Mouse (Mus musculus) megakaryocyte, adult 5-6 weeks (primary cell): ENCODE results near the gene St6galnac3. TPM values are rescaled to one million over a fixed set of nuclear protein-coding genes. Genes with fewer than 3 reads are reported as not detected.
A peak's percentile ranks its signal among the peaks of the same experiment; 100 is the strongest.

Experiments used
- ATAC-seq: 2 replicates; pipeline ENCODE4 v1.8.0; 2016; ENCODE audit warnings: mild to moderate bottlenecking, inconsistent platforms; ENCODE audit not compliant: poor library complexity, severe bottlenecking
- total RNA-seq, 2 experiments: library from RNA; stranded (forward) in 1 of 2; stranded (reverse) in 1 of 2; fragments of 153-499, 151-499 nt in 1 of 2; fragments of 221-1000, 200-1000 nt in 1 of 2; gene quantifications; 2 replicates each; pipeline versions ENCODE4 v1.2.3 to v1.2.4; 2015 to 2017

Gene St6galnac3
- total RNA-seq, 2 experiments from 2014 or later = 0.16 to 0.18 TPM

DNA sequence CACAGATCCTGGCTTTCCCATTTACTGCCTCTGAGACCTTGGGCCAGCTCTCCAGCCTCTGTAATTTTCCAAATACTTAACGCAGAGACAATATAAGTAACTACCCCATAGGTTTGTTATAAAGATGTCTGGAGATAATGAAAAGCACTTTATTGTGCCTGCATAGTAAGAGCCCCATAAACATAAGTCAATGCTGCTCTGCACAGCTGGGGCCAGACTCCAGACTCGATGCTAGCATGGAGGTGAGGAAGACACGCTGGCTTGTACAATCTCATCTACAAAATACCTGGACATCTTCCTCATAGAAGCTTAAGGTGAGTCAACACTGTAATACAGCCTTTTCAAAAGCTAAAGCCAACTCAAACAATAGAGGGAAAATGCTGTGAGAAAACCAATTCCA is 473.3 kb downstream of the St6galnac3 start:
- no peak for ATAC-seq

DNA sequence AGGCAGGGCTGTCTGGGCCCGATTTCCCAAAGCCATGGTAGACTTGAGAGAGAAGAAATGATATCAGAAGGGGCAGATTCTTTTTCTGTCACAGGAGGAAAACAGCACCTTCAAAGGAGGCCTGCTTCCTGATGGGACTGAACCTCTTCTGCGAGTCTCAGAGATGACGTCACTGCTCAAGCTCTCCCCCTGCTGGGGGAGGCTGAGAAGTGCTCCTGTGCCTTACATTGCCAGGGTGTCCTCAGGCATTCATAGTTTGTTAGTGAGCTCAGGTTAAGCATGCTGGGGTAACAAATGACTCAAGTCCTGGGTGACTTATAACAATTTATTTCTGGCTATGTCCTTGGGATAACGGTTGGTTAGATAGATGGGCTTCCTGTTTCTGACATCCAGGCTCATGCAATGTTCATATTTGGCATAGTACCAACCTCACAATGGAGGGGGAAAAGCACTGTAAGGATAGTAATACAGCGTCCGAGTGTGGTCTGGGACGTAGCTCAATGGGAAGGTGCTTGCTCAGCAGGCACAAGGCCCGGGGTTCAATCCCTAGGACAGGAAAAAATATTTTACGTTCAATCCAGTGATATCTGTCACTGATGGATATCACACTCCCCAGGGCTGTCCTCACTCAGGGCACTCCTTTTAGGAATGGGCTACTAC is 474.2 kb downstream of the St6galnac3 start:
- ATAC-seq = peak; percentile 95

DNA sequence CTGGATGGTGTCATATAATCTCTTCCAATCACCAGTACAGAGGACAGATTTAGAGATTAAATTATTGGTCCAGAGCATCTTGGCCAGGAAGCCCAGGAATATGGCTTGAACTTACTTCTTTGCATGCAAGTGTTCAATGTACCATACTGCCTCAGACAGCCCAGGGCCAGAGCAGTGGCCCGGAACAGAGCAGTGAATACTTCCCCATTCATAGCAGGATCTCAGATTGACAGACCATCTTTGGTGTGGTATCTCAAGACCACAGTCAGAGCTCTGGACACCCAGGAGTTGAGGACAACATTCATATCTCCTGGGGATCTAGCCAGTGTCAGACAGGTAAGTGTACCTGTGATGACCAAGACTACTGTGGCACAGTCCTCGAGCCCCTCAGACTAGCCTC is 476.1 kb downstream of the St6galnac3 start:
- no peak for ATAC-seq

DNA sequence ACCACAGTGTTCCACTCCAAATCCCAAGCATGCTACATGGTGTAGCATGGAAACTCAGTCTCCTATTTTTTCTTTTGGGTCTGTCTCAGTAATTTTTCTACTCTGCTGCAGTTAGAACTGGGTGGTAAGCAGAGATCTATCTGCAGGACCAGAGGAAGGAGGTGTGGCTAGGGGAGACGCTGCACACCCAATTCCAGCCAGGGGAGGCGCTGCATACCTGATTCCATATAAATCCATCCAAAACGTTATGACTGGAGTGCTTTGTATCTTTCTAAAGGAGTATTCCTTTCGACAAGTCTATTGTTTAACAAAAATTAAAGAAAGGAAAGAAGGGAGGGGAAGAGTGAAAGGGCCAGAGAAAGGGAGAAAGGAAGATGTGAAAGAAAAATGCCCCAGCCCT is 476.9 kb downstream of the St6galnac3 start:
- no peak for ATAC-seq

DNA sequence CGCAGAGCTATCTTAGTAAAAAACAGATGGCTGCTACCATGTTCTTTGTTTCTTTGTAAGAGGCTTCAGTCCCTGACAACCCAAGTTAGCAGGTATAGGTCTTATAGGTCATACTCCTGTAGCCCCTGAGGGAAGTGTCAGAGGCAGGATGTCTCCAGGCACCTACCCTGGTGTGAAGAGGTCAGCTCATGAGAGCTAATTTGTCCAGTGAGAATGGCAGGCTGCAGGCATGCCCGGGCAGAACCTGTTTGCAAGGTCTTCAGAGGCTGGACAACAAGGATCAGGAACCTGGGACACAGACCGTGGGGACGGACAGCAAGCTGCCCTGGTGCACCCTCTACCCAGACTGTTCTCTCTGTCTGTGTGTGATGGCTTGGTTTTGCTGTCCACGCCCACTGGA is 482.4 kb downstream of the St6galnac3 start:
- ATAC-seq = no peak

DNA sequence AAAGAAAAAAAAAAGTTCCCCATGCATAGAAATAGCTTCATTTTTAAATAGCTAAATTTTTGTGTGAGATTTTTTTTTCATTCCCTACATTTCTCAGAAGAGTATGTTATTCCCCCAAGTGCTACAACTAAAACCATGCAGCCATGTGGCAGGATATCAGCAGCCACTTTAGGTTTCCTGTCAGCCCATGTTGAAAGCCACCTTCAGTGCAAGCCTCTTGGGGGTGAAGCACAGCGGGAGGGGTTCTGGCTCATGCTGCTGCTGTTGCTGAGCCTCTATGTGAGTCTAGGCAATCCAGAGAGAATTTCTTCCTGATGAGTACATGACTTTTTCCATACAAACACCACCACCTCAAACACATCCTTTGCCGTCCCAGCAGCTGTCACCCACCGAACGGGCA is 483.8 kb downstream of the St6galnac3 start:
- ATAC-seq = 0 out of 2 replicates have a peak, but pooled peaks have one; percentile 15

DNA sequence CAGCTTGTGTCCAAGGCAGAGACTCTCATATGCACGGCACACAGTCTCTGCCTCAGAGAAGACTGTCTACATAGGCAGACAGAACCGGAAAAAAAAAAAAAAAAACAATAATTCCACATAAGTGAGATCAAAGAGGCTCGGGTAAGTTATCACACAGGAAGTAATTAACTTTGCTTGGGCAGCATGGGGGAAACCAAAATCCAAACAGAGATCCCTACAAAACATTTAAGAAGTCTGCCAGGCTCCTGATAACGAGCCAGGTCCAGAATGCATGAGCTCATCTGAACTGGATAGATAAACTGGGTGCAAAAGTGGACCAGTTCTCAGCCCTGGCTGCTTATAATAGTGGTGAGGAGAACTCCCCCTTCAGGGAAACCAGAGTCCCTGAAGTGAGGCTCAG is 484.6 kb downstream of the St6galnac3 start:
- ATAC-seq = no peak

DNA sequence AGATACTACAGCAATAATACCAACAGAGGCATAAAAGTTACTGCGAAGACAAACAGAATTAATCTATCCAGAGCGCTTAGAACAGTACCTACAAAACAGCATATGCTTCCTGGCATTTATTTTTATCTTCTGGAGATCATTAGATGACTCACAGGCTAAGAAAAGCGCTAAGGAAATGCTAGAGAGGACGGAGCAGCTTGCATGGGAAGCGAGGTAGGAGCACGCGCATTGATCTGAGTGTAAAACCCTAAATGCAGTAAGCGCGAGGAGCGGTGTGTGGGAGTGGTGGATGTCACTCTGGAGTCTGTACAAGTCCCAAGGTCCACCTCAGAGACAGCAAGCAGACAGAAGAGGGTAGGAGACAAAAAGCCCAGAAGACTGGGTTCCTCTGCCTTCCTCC is 486.6 kb downstream of the St6galnac3 start:
- ATAC-seq = no peak

DNA sequence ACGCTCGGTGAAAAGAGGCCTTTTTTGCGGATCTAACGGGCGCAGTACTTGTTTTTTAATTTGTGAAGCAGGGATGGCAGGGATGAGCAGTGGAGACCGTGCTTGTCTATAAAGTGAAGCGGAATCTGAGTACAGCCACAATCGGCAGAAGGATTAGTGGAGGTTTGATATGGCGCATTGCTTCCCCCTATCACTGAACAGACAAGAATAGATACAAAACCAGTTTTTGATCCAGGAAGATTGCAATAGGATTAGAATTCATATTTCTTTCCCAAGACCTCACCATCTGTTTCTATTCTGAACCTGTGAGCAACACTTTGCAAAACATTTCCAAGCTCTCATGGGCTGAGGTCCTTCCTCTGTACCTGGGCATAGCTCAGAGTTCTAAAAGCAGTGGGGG is 488.7 kb downstream of the St6galnac3 start:
- no peak for ATAC-seq

DNA sequence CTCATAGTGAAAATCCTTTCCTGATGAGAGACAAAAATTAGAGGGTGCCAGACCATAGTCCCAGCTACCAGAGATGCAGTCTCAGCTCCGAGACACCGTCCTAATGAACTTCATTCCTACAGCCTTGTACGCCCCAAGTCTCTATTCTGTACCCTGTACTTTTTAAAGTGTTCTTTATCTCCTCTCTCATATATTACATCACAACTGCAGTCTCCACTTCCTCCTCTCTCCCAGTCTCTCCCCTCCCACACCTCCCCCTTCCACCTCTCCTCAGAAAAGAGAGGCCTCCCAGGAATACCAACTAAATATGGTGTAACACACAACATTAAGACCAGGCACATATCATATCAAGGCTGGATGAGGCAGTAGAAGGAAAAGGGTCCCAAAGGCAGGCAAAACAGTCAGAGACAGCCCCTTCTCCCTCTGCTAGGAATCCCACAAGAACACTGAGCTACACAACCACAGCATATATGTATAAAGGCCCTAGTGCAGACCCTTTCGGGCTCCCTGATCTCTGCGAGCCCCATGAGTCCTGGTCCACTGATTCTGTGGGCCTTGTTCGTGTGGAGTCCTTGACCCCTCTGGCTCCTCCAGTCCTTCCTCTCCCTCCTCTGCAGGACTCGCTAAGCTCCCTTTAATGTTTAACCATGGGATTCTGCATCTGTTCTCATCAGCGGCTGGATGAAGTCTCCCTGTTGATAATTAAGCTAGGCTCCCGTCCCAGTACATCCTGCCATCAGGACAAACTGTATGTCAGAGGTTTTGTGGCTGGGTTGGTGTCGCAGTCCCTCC is 502.2 kb downstream of the St6galnac3 start:
- ATAC-seq = no peak

DNA sequence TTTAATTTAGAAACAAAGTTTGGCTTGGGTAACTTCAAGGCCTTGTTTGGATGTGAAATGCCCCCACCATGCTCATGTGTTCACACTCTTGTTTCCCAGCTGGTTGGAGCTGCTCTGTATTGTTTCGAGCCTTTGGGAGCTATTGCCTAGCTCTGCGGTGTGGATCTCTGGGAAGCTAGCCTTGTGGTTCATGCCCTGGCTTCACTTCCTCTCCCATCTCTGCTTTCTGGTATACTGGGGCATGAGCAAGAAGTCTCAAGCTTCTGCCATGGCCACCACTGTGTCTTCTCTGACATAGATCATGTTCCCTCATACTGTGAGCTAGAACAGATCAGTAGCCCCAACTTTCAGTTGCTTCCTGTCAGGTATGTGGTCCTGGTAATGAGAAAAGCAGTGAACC is 505.6 kb downstream of the St6galnac3 start:
- ATAC-seq = peak; percentile 66

DNA sequence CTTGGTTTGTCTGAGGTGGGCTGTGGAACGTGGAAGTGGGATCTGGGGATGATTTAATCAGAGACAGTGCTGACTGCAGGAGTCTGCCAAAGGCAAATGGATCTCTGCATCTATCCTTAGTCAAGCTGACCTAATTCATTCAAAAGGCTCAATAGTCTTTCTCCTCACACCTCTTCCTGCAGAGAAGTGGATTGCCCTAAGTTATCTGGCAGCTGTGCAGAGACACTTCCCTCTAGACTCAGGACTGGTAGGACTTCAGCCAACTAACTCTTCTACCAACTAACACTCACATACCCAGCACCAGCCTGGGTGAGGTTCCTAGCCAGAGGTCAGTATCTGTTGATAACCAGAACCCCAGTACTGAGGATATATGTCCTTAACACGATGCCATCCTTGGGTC is 516.8 kb downstream of the St6galnac3 start:
- ATAC-seq = no peak

DNA sequence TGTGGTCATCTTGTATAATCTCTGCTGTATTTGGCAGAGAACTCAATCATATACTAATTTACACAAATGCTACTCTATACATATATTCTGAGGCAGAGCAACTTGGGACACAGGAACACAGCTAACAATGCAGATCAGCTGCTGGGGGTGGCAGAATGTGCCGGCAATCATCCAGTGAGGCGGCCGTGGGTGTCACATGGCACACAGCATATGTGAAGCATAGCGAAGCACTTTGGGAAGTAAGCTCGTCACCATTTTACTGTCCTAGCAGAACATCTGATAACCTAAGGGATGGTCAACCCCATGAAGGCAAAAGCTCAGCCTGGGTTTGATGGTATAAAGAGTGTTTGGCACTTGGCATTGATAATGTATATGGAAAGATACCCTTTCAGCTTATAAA is 520.9 kb downstream of the St6galnac3 start:
- no peak for ATAC-seq

DNA sequence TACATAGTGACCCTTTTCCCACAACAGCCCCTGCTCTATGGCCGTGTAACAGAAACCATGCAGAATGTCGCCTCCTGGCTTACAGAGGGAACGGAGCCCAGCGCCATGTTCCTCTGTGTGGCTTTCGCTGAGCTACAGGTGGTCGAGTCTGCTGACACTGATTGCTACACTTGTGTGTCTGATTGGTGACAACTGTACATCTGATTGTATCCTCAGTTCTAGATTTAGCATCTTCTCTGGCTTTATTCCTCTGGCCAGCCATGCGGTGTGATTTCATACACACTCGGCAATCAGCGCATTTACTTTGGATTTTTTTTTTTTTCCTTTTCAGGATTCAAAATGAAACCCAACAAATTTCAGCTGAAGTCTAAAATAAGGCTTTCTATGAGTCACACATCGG is 523.1 kb downstream of the St6galnac3 start:
- ATAC-seq = no peak

DNA sequence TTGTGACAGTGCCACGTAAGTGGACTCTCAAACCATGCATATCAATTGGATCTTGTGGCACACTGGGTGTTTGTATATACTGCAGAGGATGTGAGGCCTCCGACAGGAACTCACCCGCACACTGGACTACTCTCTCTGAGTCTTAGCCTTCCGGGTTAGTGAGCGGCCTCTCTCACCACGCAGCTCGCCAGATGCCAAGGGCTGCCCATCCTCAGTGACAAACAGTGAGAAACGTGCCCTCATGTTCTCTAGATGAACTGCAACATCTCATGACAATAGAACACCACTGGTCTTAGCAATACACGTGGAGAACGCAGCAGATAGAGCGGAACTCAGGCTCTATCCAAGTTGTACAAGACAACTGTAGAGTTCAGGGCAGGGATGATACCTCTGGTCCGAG is 524.2 kb downstream of the St6galnac3 start:
- no peak for ATAC-seq

DNA sequence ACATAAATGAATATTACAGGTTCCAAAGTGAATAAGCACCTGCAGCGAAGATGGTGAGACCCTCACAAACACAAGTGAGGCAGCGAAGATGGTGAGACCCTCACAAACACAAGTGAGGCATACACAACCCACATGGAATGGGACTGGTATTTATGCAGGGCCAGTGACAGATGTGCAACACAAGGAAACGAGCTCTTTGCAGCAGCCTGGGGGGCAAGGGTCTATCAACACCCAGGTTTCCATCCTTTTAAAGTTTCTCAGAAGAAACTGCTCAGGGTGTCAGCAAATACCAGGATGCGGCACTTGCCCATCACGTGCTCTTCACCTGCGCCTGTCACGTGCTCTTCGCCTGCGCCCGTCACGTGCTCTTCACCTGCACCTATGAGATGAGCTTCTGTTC is 524.9 kb downstream of the St6galnac3 start:
- no peak for ATAC-seq

DNA sequence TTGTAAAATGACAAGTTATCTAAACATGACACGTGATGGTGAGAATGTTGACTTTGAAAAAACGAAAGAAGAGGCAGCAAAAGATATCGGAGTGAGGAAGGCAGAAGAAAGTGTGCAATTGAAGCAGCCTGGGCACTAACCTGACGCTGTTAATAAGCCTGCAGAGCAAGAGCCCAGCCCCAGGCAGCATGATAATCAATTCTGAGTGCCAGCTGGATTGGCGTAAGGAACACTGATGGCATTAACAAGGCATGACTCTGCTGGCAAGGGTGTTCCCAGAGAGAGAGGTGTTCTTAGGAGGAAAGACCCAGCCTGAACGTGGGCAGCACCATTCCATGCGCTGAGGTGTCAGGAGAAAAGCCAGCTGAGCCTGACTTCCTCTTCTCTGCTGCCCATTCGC is 525.7 kb downstream of the St6galnac3 start:
- ATAC-seq = no peak

DNA sequence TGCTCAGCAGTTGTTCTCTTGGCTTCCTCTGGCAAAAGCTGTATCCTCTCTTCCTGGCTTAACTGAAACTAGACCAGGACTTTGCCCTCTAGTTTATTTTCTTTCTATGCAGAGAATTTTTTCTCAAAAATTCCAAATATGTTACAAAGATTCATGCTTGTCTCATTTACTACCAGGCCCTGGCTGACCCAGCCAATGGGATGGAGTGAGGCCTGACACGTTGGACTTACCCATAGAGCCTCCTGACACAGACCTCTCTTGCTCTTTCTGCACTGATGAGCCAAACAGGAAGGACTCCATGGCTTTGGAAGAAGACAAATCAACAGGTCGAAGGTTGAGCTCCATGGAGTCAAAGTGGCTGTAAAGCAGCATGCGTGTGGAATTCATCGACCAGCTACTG is 526.5 kb downstream of the St6galnac3 start:
- ATAC-seq = no peak

DNA sequence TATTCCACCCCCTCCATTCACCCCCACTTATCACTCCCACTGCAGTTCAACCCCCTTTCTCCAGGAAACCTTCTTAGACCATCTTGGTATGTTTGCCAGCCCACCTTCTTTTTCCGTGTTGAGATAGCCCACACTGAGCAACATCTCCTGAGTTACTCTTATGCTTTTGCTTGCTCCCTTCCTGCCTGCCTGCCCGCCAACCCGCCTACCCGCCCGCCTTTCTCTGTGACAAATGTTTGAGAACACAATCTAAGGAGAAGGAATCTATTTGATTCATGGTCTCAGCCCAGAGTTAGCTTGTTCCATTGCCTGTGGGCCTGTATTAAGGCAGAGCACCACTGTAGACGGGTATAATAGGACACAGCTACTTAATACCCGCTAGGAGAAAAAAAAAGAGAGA is 531.9 kb downstream of the St6galnac3 start:
- no peak for ATAC-seq

DNA sequence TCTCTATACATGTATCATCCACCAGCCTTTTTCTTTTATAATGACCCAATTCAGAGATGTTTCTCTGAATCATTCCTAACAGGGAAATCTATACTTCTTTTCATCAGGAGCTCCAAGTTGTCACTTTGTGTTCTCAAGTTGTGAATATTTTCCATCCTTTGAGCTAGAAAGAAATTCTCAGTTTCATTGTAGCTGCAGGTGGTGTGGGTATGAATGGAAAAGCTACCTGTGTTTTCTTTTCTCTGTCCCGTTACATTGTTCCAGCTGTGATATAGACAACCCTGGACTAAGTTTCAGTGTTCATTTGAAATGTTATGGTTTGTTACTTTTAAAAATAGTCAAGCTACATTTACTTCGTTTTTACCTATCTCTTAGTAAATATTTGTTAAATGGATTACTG is 534.2 kb downstream of the St6galnac3 start:
- ATAC-seq = no peak

DNA sequence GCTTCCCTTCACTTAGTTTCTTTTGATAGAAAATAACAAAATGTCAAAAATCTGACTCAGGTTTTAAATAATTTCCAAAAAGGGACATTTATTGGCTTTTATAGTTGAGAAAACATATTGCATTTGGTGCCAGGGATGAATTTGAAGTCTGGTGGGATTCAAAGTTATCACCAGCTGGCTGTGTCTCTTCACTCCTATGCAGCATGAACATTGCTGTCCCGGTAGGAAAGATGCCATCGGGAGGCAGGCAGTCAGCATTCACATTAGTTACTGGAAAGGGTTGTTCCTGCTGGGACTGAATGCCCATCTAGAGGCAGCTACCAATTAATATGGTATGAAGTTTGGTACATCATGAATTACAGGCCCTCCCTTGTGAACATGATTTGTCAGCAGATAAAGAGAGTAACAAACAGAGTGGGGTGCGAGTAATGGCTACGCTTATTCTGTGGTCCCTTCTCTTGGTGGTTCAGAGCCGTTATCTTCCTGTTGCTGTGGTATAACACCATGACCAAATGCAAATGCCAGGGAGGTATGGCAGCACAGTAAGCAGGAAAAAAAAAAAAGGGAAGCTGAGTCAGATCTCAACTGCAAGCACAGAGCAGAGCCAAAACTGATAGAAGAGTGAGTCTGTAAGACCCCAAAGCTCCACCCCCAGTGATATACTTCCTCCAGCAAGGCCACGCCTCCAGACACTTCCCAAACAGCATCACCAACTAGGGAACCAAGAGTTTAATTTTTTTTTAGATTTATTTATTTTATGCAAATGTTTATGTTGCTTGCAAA is 535.1 kb downstream of the St6galnac3 start:
- ATAC-seq = peak; percentile 56; the same call in 1 of the 2 replicates

DNA sequence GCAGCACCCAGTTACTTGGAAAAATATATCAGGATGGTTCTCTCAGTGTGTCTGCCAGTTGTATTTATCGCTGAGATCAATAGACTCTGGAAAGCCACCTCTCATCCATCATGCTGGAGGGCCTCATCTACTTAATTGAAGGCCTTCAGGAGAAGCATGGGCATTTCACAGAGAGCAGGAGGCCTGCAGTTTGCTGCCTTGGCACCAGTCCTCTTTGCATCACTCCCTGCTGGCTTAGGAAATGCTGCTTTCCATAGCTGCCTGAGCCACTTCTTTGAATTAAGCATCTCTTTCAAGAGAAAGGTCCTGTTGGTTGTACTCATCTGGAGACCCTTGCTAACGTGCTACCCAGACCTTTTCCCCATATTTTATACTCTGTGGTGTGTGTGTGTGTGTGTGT is 536.8 kb downstream of the St6galnac3 start:
- no peak for ATAC-seq
